Mouse (Mus musculus) G1E (cell line): Measurements from ENCODE around the gene Igsf21.

Source experiments
- CTCF ChIP-seq: IDR thresholded peaks from 2 replicates; pipeline ENCODE4 v1.5.1; 2012; ENCODE audit warnings: low read depth, low read length, inconsistent platforms, mixed read lengths
- TAL1 ChIP-seq: conservative IDR thresholded peaks from 2 replicates; pipeline ENCODE4 v1.6.1; 2012; ENCODE audit warnings: low read depth, low read length, inconsistent platforms, mixed read lengths

DNA sequence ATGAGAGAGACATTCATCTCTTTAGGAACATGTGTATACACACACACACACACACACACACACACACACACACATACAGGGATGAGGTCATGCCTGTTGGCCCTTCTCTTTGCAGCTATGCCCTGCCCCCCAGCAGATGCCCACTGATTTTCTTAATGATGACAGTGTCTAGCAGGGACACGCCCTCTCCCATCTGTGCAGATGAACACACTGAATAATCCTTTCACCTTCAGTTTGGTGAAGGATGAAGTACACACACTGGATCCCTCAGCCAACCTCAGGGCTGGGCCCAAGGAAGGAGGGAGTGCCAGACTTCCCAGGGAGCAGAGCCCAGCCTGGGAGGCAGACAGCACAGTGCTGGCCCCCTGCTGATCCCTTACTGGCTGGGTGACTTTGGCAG, 4.3 kb downstream of the Igsf21 start:
- no peak for TF ChIP-seq CTCF
- no peak for TF ChIP-seq TAL1
